Mouse (Mus musculus): ENCODE data around the gene Myh14.
"Not testable (repeated sequence)": the region's sequence is repeated elsewhere in the genome, so short reads cannot be mapped to it uniquely, and the experiment has no call there.

Myh14 gene

GRCm38 (mm10) chr7:44670803-44671202 lies at the start of gene Myh14:
Myh14 (minus strand) TSS chr7:44670843.
- DNase-seq (ENCODE audit: low spot score) = peak; percentile 91

GRCm38 (mm10) chr7:44709881-44710280 lies 39.2 kb upstream of the Myh14 start:
- DNase-seq (ENCODE audit: low spot score) = no peak

DNA sequence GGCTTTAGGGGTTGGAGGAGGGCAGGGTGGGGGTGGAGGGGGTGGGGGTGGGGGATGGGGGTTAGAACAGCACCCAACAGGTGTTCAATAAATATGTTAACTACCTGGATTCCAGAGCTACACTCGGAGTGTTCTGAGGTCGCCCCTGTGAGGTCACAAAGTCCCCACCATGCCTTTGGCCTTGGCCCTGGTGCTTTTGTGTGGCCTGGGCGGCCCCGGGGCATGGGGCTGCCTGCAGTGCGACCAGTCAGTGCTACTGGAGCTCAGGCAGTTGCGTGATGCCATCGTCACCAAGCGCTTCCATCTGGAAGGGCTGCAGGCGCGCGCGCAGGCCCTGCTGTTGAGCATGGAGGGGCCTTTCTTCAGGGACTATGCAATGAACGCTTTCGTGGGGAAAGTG lies 37.9 kb upstream of the Myh14 start, which contains the start of gene Izumo2:
Gene Izumo2 (plus strand): TSS at position 169 of the 400 bp plus-strand sequence.
- DNase-seq (ENCODE audit: low spot score) = no peak

GRCm38 (mm10) chr7:44708093-44708492 lies 37.5 kb upstream of the Myh14 start:
- not testable (repeated sequence) for DNase-seq (ENCODE audit: low spot score)

- no peak for DNase-seq (ENCODE audit: low spot score)
These were observed 36.6 kb upstream of the Myh14 start for GRCm38 (mm10) chr7:44707169-44707675.

DNA sequence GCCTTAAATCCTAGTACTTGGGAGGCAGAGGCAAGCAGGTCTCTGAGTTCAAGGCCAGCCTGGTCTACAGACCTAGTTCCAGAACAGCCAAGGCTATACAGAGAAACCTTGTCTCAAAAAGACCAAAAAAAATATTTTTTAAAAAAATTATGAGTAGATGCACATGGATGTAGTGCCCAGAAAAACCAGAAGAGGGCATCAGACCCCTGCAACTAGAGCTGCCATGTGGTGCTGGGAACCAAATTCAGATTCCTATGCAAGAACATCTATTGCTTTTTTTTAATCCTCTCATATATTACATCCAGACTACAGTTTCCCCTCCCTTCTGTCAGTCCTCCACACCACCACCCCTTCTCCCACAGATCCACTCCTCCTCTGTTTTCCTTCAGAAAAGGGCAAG lies 35.7 kb upstream of the Myh14 start:
- no peak for DNase-seq (ENCODE audit: low spot score)

- DNase-seq (ENCODE audit: low spot score) = no peak
These were observed 34.4 kb upstream of the Myh14 start for GRCm38 (mm10) chr7:44705086-44705485.

GRCm38 (mm10) chr7:44704363-44704762 lies 33.7 kb upstream of the Myh14 start:
- peak; percentile 27 for DNase-seq (ENCODE audit: low spot score)

DNA sequence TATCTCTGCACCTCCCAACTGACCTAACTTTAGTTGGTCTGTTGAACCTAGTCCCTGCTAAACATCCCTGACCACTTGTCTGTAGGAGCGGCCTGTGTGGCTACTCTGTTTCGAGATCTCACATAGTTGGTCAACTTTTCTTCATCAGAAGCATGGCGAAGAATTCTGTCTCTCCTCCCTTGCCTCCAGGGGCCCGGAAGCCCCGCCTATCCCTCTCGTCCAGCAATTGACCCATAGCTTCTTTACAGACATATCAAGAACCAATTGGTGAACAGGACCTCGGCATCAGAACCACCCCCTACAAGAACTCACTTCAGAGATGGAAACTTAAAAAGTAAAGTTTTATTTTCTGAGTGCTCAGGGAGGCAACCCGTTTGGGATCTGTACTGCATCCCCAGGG lies 32.3 kb upstream of the Myh14 start:
- DNase-seq (ENCODE audit: low spot score) = no peak

GRCm38 (mm10) chr7:44701921-44702320 lies 31.3 kb upstream of the Myh14 start:
- DNase-seq (ENCODE audit: low spot score) = peak; percentile 19

DNA sequence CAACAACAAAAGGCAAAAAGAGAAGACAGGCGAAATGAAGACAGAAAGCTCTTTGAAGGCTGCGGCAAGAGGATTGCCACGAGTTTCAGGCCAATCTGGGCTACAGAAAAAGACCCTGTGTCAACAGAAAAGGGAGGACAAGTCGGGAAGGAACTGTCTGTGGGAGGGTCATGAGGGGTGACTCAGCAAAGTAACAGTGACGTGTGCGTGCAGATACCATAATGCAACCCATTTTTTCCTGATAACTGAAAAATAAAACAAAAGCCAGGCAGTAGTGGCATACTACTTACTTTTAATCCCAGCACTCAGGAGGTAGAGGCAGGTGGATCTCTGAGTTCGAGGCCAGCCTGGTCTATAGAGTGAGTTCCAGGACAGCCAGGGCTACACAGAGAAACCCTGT lies 27.3 kb upstream of the Myh14 start:
- no peak for DNase-seq (ENCODE audit: low spot score)

DNA sequence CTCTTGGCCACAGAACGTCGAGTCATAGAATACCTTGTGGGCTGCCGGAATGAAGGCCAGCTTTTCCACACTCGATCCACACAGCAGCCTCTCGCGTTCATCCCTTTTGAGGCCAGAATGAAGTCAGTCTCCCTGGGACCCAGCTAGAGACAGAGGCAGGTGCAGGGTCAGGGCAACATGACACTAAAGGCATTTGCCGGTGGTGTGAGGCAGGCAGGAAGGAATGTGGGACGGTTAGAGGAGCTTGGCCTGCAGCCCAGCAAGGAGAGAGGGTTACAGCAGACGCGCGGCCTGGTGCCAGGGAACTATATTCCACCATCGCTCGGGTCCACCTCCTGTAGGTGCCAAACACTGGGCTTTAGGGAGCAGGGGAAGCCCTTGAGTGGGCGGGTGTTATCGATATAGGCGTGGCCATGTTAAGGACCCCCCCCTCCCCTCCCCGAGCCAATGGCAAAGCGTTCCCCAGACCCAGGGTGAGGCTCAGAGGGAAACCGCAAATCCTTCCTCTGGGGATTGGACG lies 26.6 kb upstream of the Myh14 start:
- DNase-seq (ENCODE audit: low spot score) = peak; percentile 72

DNA sequence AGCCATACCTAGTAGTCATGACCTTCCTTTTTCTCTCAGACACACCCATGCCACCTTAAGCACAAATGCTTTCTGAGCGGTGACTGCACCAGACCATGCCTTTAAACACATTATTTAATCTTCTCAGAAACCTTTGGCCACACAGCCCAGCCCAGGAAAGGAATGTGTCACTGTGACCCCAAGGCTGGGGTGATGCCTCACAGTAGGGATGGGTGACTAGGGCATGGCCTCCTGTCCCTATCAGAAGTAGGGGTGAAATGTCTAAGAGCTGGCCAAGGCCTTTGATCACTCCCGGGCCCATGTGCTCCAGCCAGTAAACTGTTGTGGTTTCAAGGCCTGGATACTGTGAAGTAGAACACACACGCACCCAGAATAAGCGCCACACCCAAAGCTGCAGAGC lies 24.6 kb upstream of the Myh14 start:
- no peak for DNase-seq (ENCODE audit: low spot score)

- DNase-seq (ENCODE audit: low spot score) = no peak
These were observed 23.0 kb upstream of the Myh14 start for GRCm38 (mm10) chr7:44693427-44694175.

- no peak for DNase-seq (ENCODE audit: low spot score)
These were observed 18.7 kb upstream of the Myh14 start for GRCm38 (mm10) chr7:44689331-44689730.

DNA sequence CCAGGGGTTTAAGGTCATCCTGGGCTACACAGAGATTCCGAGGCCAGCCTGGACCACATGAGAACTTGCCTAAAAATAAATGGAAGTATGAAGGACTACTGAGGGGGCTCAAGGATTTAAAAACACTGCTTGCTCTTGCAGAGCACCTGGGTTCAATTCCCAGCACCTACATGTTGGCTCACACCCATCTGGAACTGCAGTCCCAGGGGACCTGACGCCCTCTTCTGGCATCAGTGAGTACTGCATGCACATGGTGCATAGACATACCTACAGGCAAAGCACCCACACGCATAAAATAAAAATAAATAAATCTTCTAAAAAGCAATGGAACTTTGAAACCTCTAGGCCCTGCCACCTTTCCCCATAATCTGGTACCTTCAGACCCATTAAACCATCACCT lies 18.2 kb upstream of the Myh14 start:
- no peak for DNase-seq (ENCODE audit: low spot score)

DNA sequence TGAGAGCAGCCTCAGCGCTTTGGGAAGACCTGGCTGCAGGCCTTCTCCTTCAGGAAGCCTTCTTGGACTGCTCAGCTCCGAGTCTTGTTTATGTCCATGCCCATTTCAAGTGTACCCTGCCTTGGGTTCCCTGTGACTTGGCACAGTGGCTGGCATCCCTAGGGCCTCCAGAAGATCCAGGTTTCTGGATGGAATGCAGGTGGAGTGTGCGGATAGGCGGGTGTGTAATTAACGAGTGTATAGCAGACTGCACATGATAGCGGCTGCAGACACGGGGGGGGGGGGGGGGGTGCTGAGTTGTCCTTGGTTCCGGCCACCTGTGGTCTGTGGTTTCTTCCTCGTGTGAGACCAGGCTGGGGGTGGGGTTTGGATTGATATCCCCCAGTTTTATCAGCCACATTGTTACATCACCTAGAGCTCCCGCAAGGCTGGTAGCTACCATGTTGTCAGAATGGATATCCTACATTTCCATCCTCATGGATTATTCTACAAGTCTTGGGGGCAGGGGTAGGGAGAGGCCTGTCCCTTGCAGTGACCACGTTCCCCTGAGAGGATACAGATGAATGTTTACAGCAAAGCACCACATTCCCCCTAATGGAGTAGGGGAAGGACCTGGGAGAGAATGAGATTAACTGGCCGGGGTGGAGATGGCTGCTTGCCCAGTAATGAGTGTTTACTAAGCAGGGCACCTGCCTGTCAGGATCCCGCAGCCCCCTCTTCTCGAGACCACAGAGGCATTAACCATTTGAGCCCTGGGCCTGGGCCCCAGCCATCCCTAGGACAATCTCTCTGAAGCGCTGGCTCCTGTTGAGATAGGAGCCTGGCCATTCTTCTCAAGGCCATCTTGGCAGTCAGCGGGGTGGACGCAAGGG lies 15.1 kb upstream of the Myh14 start:
- DNase-seq (ENCODE audit: low spot score) = no peak

DNA sequence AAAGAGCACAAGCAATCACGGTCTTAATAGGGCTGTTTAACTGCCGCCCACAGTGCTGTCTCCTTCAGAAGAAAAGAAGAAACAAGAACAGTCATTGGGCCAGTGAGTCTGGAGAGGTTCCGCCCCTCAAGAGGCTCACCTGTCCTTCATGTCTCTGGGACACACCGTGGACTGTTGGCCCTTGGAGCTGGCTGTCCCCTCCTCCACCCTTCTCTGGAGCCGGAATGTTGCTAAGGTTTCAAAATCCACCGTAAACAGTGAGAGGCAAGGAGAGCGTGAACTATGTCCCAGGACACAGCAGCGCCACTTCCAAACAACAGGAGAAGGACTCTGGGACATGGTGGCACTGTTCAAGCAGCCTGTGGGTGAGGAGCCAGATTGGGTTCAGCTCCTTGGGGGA lies 13.0 kb upstream of the Myh14 start:
- DNase-seq (ENCODE audit: low spot score) = no peak

DNA sequence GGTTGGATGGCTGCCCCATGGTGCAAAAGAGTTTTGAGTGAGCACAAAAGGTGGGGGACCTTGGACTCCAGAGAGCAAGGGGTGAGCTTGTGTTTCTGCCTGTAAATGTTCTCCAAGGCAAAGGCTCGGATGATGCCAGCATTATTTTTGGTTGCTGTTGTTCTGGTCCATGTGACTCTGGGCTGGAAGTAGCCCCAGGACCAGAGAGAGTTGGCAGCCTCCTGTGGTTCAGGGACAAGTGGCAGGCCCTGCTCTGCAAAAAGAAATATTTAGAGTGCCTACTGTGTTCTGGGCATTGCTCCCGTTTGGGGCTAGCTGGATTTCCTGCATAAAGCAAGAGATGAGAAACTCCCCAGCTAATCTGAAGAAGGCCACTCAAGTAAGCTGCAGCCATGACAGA lies 6.0 kb upstream of the Myh14 start:
- no peak for DNase-seq (ENCODE audit: low spot score)

DNA sequence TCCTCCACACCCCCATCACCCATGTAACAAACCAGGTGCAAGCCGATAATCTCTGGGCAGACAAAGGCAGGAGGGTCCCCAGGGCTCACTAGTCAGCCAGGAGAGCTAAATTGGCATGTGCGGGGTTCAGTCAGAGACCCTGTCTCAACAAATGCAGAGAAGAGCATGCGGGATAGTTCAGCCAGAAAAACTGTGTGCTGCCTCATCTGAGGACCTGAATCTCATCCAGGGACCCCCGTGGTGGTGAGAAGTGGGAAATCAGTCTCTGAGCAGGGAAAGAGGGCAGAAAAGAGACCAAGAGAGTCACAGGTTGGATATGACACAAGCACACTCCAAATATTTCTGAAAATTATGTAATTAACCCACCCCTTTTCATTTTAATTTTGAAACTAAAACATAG lies 5.5 kb upstream of the Myh14 start:
- no peak for DNase-seq (ENCODE audit: low spot score)

DNA sequence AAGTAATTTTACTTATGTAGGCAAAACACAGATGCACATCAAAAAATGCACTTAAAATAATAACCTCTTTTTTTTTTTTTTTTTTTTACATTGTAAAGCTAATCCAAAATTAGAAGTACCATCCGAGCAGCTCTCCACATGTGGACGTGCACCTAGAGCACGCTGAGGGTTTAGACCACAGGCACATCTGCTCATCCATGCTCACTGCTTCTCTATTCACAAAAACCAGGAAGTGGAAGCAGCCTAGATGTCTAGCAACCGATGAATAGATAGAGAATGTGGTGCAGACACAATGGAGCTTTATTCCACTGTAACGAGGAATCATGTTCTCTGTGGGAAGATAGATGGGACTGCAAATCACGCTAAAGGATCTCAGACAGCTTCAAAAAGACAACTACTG lies 4.5 kb upstream of the Myh14 start:
- DNase-seq (ENCODE audit: low spot score) = no peak

GRCm38 (mm10) chr7:44674511-44674910 lies 3.9 kb upstream of the Myh14 start:
- no peak for DNase-seq (ENCODE audit: low spot score)

- peak; percentile 43 for DNase-seq (ENCODE audit: low spot score)
These were observed 1.6 kb upstream of the Myh14 start for GRCm38 (mm10) chr7:44672193-44672592.
